Mouse (Mus musculus): Measurements from ENCODE around the gene Crhr2.

Gene Crhr2

GRCm38 (mm10) chr6:55117325-55118109 lies 15.3 kb downstream of the Crhr2 start:
- DNase-seq: peak; percentile 12

GRCm38 (mm10) chr6:55108358-55108757 lies 24.5 kb downstream of the Crhr2 start:
- DNase-seq: peak; percentile 61

- no peak for DNase-seq
These were observed 34.2 kb downstream of the Crhr2 start for GRCm38 (mm10) chr6:55098603-55099002.

- DNase-seq: peak; percentile 71
These were observed 34.8 kb downstream of the Crhr2 start for GRCm38 (mm10) chr6:55098030-55098429.

GRCm38 (mm10) chr6:55093431-55094146 lies 39.2 kb downstream of the Crhr2 start:
- DNase-seq: no peak

GRCm38 (mm10) chr6:55091396-55091795 lies 41.4 kb downstream of the Crhr2 start:
- no peak for DNase-seq

- peak; percentile 9 for DNase-seq
These were observed 42.2 kb downstream of the Crhr2 start for GRCm38 (mm10) chr6:55090639-55091038.

GRCm38 (mm10) chr6:55087355-55087754 lies 45.5 kb downstream of the Crhr2 start:
- no peak for DNase-seq

- DNase-seq: no peak
These were observed 50.4 kb downstream of the Crhr2 start for GRCm38 (mm10) chr6:55082261-55083051.

GRCm38 (mm10) chr6:55081379-55081778 lies 51.4 kb downstream of the Crhr2 start:
- no peak for DNase-seq

GRCm38 (mm10) chr6:55076561-55077255 lies 56.1 kb downstream of the Crhr2 start:
- DNase-seq: no peak

GRCm38 (mm10) chr6:55065903-55066302 lies 66.9 kb downstream of the Crhr2 start:
- no peak for DNase-seq

GRCm38 (mm10) chr6:55064477-55064827 lies 68.4 kb downstream of the Crhr2 start:
- no peak for DNase-seq

- no peak for DNase-seq
These were observed 68.9 kb downstream of the Crhr2 start for GRCm38 (mm10) chr6:55063793-55064476.

- DNase-seq: no peak
These were observed 70.6 kb downstream of the Crhr2 start for GRCm38 (mm10) chr6:55062200-55062599.

GRCm38 (mm10) chr6:55061328-55061727 lies 71.5 kb downstream of the Crhr2 start:
- DNase-seq: no peak

- DNase-seq: no peak
These were observed 72.5 kb downstream of the Crhr2 start for GRCm38 (mm10) chr6:55060241-55060825.

- no peak for DNase-seq
These were observed 75.4 kb downstream of the Crhr2 start for GRCm38 (mm10) chr6:55057427-55057826.

GRCm38 (mm10) chr6:55054491-55054890 lies 78.3 kb downstream of the Crhr2 start:
- DNase-seq: no peak

GRCm38 (mm10) chr6:55049186-55049585 lies 83.6 kb downstream of the Crhr2 start:
- no peak for DNase-seq

- no peak for DNase-seq
These were observed 87.5 kb downstream of the Crhr2 start for GRCm38 (mm10) chr6:55045326-55045725.

- DNase-seq: no peak
These were observed 88.3 kb downstream of the Crhr2 start for GRCm38 (mm10) chr6:55044542-55044941.

Measured in lung, postnatal 10 days (tissue).